11 mouse cellular contexts compared by ENCODE assay signal in genomic region chr13:113917868-113918411, GRCm38 (mm10).
DNase-seq lines count a peak whose midpoint lies in the region; ATAC-seq lines count a peak whose summit lies in the region.
"Had no signal": no experiment of that assay in that cellular context is flagged by ENCODE, and none has a peak within 500 bp of the region (broad histone marks: within the 10 kb centered on the region; RNA-seq: fewer than 3 reads in every experiment).

No protein-coding gene starts in this region.

- 37% methylated on average over 15 of the region's 15 CpGs for WGBS in hindbrain, embryonic 10.5 days
- WGBS in neural tube, embryonic 12.5 days, result 19% methylated on average over 15 of the region's 15 CpGs

- peak overlapping the region; percentile 50 for H3K4me2 ChIP-seq in neural tube, embryonic 12.5 days (replicated peaks)
- H3K4me2 ChIP-seq: limb, embryonic 13.5 days had no signal

- peak overlapping the region; percentile 36 for H3K4me3 ChIP-seq in hindbrain, embryonic 10.5 days
- no peak overlapping the region for H3K4me3 ChIP-seq in neural tube, embryonic 12.5 days
- H3K4me3 ChIP-seq: erythroblast, embryonic 14.5 days; limb, embryonic 13.5 days had no signal

- ATAC-seq in neural tube, embryonic 12.5 days (ENCODE audit: low FRiP score, low read depth), result peak; percentile 91

- H3K36me3 ChIP-seq in hindbrain, embryonic 10.5 days, result 0 out of 2 replicates have a peak, but pooled peaks cover 1% of the 10 kb centered on the region
- no peaks in the 10 kb centered on the region for H3K36me3 ChIP-seq in neural tube, embryonic 12.5 days

- no peak overlapping the region; the same call in 1 of the 2 replicates for H3K9ac ChIP-seq in neural tube, embryonic 12.5 days
- H3K9ac ChIP-seq: limb, embryonic 13.5 days had no signal

- peaks cover 7% of the 10 kb centered on the region; the same call in 1 of the 2 replicates for H3K27me3 ChIP-seq in hindbrain, embryonic 10.5 days (ENCODE audit: insufficient read depth, poor library complexity, severe bottlenecking)
- H3K27me3 ChIP-seq in neural tube, embryonic 12.5 days (replicated peaks), result no peaks in the 10 kb centered on the region
- H3K27me3 ChIP-seq: limb, embryonic 13.5 days had no signal

- peak overlapping the region; percentile 91 for H3K27ac ChIP-seq in hindbrain, embryonic 10.5 days
- H3K27ac ChIP-seq in neural tube, embryonic 12.5 days, result peak overlapping the region; percentile 63; the same call in 1 of the 2 replicates
- H3K27ac ChIP-seq: limb, embryonic 13.5 days had no signal

- H3K9me3 ChIP-seq in hindbrain, embryonic 10.5 days, result no peaks in the 10 kb centered on the region
- H3K9me3 ChIP-seq in neural tube, embryonic 12.5 days, result no peaks in the 10 kb centered on the region
- H3K9me3 ChIP-seq: limb, embryonic 13.5 days had no signal

- H3K4me1 ChIP-seq in hindbrain, embryonic 10.5 days (replicated peaks), result peaks cover 63% of the 10 kb centered on the region
- H3K4me1 ChIP-seq in neural tube, embryonic 12.5 days, result peaks cover 29% of the 10 kb centered on the region

- peak; percentile 32 to 34 for DNase-seq in layer of hippocampus, postnatal 14 days (ENCODE audit: low spot score in 2 of 2)
- DNase-seq in layer of hippocampus, adult 18-20 months (ENCODE audit: low spot score in 2 of 2), result no peak
- DNase-seq in cerebellum, postnatal 25 days, result peak; percentile 61 to 67
- peak; percentile 72 for DNase-seq in hindbrain, embryonic 10.5 days (ENCODE audit: low spot score)
- no peak for DNase-seq in lung, postnatal 25 days (ENCODE audit: low spot score)
- no peak for DNase-seq in right cerebral cortex, adult 18-20 months
- no peak for DNase-seq in thymus, postnatal 25 days
- DNase-seq: adrenal gland, postnatal 10 days had no signal

Comparison
In these comparisons a context has a peak if more than half of its experiments do, and no peak if none do; other contexts are left out.
1. DNase-seq: peak in layer of hippocampus, postnatal 14 days (2 of 2), cerebellum, postnatal 25 days (2 of 2) and hindbrain, embryonic 10.5 days (single experiment); none in layer of hippocampus, adult 18-20 months (0 of 2), lung, postnatal 25 days (single experiment), right cerebral cortex, adult 18-20 months (single experiment) and thymus, postnatal 25 days (single experiment).